Mouse (Mus musculus) erythroblast, embryonic 14.5 days (primary cell): ENCODE data around the gene Mapt.

Experiments used
- GATA1 ChIP-seq: IDR thresholded peaks from 2 replicates; pipeline ENCODE4 v1.6.1; 2012; ENCODE audit warnings: low read length, inconsistent platforms, mixed read lengths
- TAL1 ChIP-seq: IDR thresholded peaks from 3 replicates; pipeline ENCODE4 v1.6.1; 2012; ENCODE audit warnings: low read length, inconsistent platforms, mixed read lengths

- TF ChIP-seq TAL1 (no peak), GATA1 (no peak)
Observed at GRCm38 (mm10) chr11:104334115-104334514, 102.9 kb downstream of the Mapt start.
